Mouse (Mus musculus): ENCODE measurements around the gene Lst1. TPM values are rescaled to one million over a fixed set of nuclear protein-coding genes. Genes with fewer than 3 reads are reported as not detected.
A peak's percentile ranks its signal among the peaks of the same experiment; 100 is the strongest.

The Lst1 gene
- total and polyA plus RNA-seq, 3 experiments = 15.2 to 29.0 TPM; not detected in 1

DNA sequence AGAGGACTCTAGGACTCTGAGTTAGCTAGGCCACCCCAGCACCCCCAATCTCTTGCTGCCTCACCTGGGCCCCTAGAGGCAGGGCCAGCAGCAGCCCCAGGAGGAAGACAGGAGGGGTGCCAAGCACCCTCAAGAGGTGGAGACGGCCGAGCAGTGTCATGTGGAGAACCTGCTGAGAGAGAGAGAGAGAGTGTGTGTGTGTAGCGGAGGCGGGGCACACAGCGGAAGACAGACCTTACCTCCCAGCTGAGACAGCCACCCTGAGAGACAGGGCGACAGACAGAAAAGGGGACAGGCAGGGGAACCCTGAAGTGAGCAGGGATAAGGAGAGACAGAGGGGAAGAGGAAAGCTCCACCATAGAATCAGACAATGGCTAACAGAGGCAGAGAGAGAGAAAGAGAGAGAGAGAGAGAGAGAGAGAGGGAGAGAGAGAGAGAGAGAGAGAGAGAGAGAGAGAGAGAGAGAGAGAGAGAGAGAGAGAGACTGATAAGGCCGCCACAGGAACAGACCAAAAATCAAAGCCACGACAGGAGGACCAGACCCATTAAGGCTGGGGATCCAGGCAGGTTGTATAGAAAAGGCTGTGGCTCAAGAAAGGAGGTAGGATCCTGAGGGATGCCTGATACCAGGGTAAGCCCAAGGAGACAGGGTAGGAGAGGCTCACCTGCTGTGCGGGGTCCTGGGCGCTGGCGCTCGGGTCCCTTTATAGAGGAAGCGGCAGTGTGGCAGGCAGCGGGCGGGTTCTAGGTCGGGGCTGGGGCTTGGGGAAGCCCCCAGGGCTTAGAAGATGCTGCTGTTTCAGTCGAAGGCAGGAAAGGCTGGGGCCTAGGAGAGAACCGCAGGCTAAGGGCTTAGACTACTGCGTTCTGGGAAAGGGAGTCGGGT lies 16.5 kb upstream of the Lst1 start, which contains the start of gene Lta:
Gene Lta, minus strand, starts transcription at position 858 of the 886 bp plus-strand sequence.
- Histone ChIP-seq H3K4me3 (ENCODE audit: control insufficient read depth in 1 of 2, insufficient read depth in 1 of 2, low read depth in 2 of 2, low read length in 2 of 2) (no peak within 1 kb of the TSS), H3K4me1 (ENCODE audit: control insufficient read depth in 1 of 2, insufficient read depth in 2 of 2, low read length in 2 of 2) (peaks cover 7 to 25% of the 10 kb centered on the region in 2 experiments; a peak in 3 of 4 replicates), H3K9me3 (replicated peaks; ENCODE audit: insufficient read depth, low read length) (no peaks in the 10 kb centered on the region), H3K79me2 (ENCODE audit: control insufficient read depth, insufficient read depth, low read length, poor library complexity) (no peaks in the 10 kb centered on the region; the same call in 1 of the 2 replicates), H3K27ac (ENCODE audit: control insufficient read depth, low read depth, low read length) (no peak within 1 kb of the TSS), H3K27me3 (ENCODE audit: control insufficient read depth in 1 of 2, insufficient read depth in 2 of 2, low read length in 2 of 2) (no peaks in the 10 kb centered on the region), H3K9ac (ENCODE audit: control insufficient read depth, low read depth, low read length, poor library complexity, severe bottlenecking) (no peak within 1 kb of the TSS), H3K36me3 (ENCODE audit: control insufficient read depth in 1 of 2, insufficient read depth in 2 of 2, low read length in 2 of 2) (peaks cover 0 to 15% of the 10 kb centered on the region in 2 experiments; a peak in 2 of 4 replicates)
- TF ChIP-seq POLR2A (IDR thresholded peaks at IDR 0.05; ENCODE audit: control insufficient read depth in 1 of 2, insufficient read depth in 1 of 2, low read depth in 1 of 2, low read length in 2 of 2, poor library complexity in 1 of 2) = no peak
- TF ChIP-seq CTCF (IDR thresholded peaks at IDR 0.05 in 2 of 3, conservative IDR thresholded peaks at IDR 0.05 in 1 of 3; ENCODE audit: control insufficient read depth in 1 of 3, insufficient read depth in 1 of 3, low read depth in 2 of 3, low read length in 3 of 3, poor library complexity in 1 of 3, severe bottlenecking in 1 of 3) = no peak
- TF ChIP-seq MXI1 (IDR thresholded peaks at IDR 0.05; ENCODE audit: low read depth, low read length) = no peak
- peak; percentile 94 for TF ChIP-seq JUND (IDR thresholded peaks at IDR 0.05; ENCODE audit: low read depth, low read length)
- TF ChIP-seq TBP (IDR thresholded peaks at IDR 0.05; ENCODE audit: low read depth, low read length) = no peak
- TF ChIP-seq MEF2A (IDR thresholded peaks at IDR 0.05; ENCODE audit: extremely low read depth, insufficient replicate concordance, low read depth, low read length, poor library complexity, severe bottlenecking) = no peak
- DNase-seq (ENCODE audit: low read depth, low spot score) = no peak

DNA sequence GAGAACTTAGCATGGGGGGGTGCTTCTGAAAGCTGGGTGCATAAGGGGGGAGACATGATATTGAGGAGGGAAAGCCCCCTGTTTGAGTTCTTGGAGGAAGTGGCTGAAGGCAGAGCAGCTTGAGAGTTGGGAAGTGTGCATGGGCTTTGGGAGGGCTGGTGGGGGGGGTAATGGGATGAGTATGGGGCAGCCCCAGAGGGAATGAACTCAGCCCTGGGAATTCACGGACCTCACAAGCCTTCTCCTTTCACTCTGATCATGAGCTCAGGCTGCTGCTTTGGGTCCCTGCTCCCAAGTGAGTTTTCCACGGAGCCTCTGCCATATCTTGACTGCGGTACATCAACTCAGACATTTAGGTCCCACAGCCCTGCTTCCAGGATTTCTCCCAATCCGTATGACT lies 14.2 kb upstream of the Lst1 start:
- TF ChIP-seq SMC3 (IDR thresholded peaks at IDR 0.05; ENCODE audit: low read depth, low read length) = no peak
- TF ChIP-seq CHD1 (IDR thresholded peaks at IDR 0.05; ENCODE audit: low read depth, low read length) = no peak
- TF ChIP-seq TCF12 (IDR thresholded peaks at IDR 0.05; ENCODE audit: low read depth, low read length) = no peak
- TF ChIP-seq UBTF (IDR thresholded peaks at IDR 0.05; ENCODE audit: borderline replicate concordance, insufficient read depth, low read depth, low read length) = no peak
- no peak for TF ChIP-seq NRF1 (IDR thresholded peaks at IDR 0.05; ENCODE audit: insufficient read depth, low read depth, low read length, poor library complexity, severe bottlenecking)
- TF ChIP-seq GATA1 (IDR thresholded peaks at IDR 0.05; ENCODE audit: low read depth, low read length) = no peak
- no peak for TF ChIP-seq MXI1 (IDR thresholded peaks at IDR 0.05; ENCODE audit: low read depth, low read length)
- TF ChIP-seq TBP (IDR thresholded peaks at IDR 0.05; ENCODE audit: low read depth, low read length) = no peak
- no peak for TF ChIP-seq ZNF384 (IDR thresholded peaks at IDR 0.05; ENCODE audit: low read depth, low read length)
- TF ChIP-seq ELF1 (IDR thresholded peaks at IDR 0.05; ENCODE audit: low read depth, low read length) = no peak
- TF ChIP-seq GABPA (IDR thresholded peaks at IDR 0.05; ENCODE audit: low read depth, low read length) = no peak
- TF ChIP-seq ZKSCAN1 (IDR thresholded peaks at IDR 0.05; ENCODE audit: low read depth, low read length) = no peak
- no peak for TF ChIP-seq MAFK (IDR thresholded peaks at IDR 0.05; ENCODE audit: borderline replicate concordance, low read depth, low read length)
- TF ChIP-seq MYB (IDR thresholded peaks at IDR 0.05; ENCODE audit: low read depth, low read length) = no peak
- no peak for TF ChIP-seq USF2 (IDR thresholded peaks at IDR 0.05; ENCODE audit: borderline replicate concordance in 1 of 2, insufficient read depth in 1 of 2, low read depth in 1 of 2, low read length in 2 of 2)
- TF ChIP-seq SIN3A (IDR thresholded peaks at IDR 0.05; ENCODE audit: low read length) = no peak
- TF ChIP-seq MYC (IDR thresholded peaks at IDR 0.05; ENCODE audit: low read depth, low read length) = no peak

More for the DNA sequence above, 14.2 kb upstream of the Lst1 start:
- Histone ChIP-seq H3K27me3 (ENCODE audit: control insufficient read depth in 1 of 2, insufficient read depth in 2 of 2, low read length in 2 of 2) (no peaks in the 10 kb centered on the region), H3K9ac (ENCODE audit: control insufficient read depth, low read depth, low read length, poor library complexity, severe bottlenecking) (peak overlapping the region; percentile 42; the same call in 1 of the 2 replicates), H3K79me2 (ENCODE audit: control insufficient read depth, insufficient read depth, low read length, poor library complexity) (no peaks in the 10 kb centered on the region), H3K27ac (ENCODE audit: control insufficient read depth, low read depth, low read length) (no peak overlapping the region), H3K4me1 (ENCODE audit: control insufficient read depth in 1 of 2, insufficient read depth in 2 of 2, low read length in 2 of 2) (peaks cover 5 to 15% of the 10 kb centered on the region in 2 experiments; a peak in 3 of 4 replicates), H3K4me3 (ENCODE audit: control insufficient read depth in 1 of 2, insufficient read depth in 1 of 2, low read depth in 2 of 2, low read length in 2 of 2) (peak overlapping the region; percentile 32 to 61; a peak in 2 of 4 replicates), H3K9me3 (replicated peaks; ENCODE audit: insufficient read depth, low read length) (no peaks in the 10 kb centered on the region), H3K36me3 (ENCODE audit: control insufficient read depth in 1 of 2, insufficient read depth in 2 of 2, low read length in 2 of 2) (peaks cover 0 to 7% of the 10 kb centered on the region in 2 experiments; a peak in 2 of 4 replicates)
- no peak for DNase-seq (ENCODE audit: low read depth, low spot score)

Measured in MEL (cell line).